Mouse (Mus musculus): ENCODE data around the gene Sv2b. TPM values are rescaled to one million over a fixed set of nuclear protein-coding genes. Genes with fewer than 3 reads are reported as not detected.

The Sv2b gene
- polyA plus RNA-seq, 1 experiment, result 0.29 TPM

- TF ChIP-seq REST (IDR thresholded peaks at IDR 0.05; ENCODE audit: insufficient read depth, insufficient read length), result no peak
- no peak for TF ChIP-seq TCF12 (IDR thresholded peaks at IDR 0.05; ENCODE audit: insufficient read depth, poor library complexity, severe bottlenecking)
- no peak for TF ChIP-seq TCF3 (IDR thresholded peaks at IDR 0.05; ENCODE audit: insufficient read length, low read depth)
- no peak for TF ChIP-seq MAX (IDR thresholded peaks at IDR 0.05; ENCODE audit: low read depth)
- no peak for TF ChIP-seq POLR2AphosphoS2 (IDR thresholded peaks at IDR 0.05; ENCODE audit: insufficient read length, low read depth)
- H3K27me3 ChIP-seq (ENCODE audit: control insufficient read depth, insufficient read depth, insufficient read length), result no peaks in the 10 kb centered on the region
- no peak overlapping the region for H3K4me2 ChIP-seq (ENCODE audit: low read depth)
- H3ac ChIP-seq (ENCODE audit: control insufficient read depth, insufficient read length), result no peak overlapping the region
- H3K4me3 ChIP-seq, result no peak overlapping the region
- H3K36me3 ChIP-seq (ENCODE audit: control insufficient read depth, insufficient read depth), result no peaks in the 10 kb centered on the region
- no peaks in the 10 kb centered on the region for H3K79me2 ChIP-seq (ENCODE audit: control insufficient read depth, insufficient read depth)
Measured at GRCm38 (mm10) chr7:75282080-75282650, 26.9 kb downstream of the Sv2b start.

- no peak overlapping the region for H3K4me3 ChIP-seq
- H3ac ChIP-seq (ENCODE audit: control insufficient read depth, insufficient read length), result no peak overlapping the region
- H3K27me3 ChIP-seq (ENCODE audit: control insufficient read depth, insufficient read depth, insufficient read length), result no peaks in the 10 kb centered on the region
- H3K36me3 ChIP-seq (ENCODE audit: control insufficient read depth, insufficient read depth), result no peaks in the 10 kb centered on the region
- TF ChIP-seq POLR2AphosphoS2 (IDR thresholded peaks at IDR 0.05; ENCODE audit: insufficient read length, low read depth) (no peak), POLR2A (IDR thresholded peaks at IDR 0.05; ENCODE audit: insufficient read length, low read depth) (no peak), TCF3 (IDR thresholded peaks at IDR 0.05; ENCODE audit: insufficient read length, low read depth) (no peak), CEBPB (IDR thresholded peaks at IDR 0.05; ENCODE audit: insufficient read depth, poor library complexity, severe bottlenecking) (no peak), USF1 (IDR thresholded peaks at IDR 0.05; ENCODE audit: low read depth) (no peak), MYOG (IDR thresholded peaks at IDR 0.05; ENCODE audit: control insufficient read depth in 1 of 3, insufficient read depth in 1 of 3, insufficient read length in 2 of 3, low read depth in 2 of 3) (no peak), E2F4 (IDR thresholded peaks at IDR 0.05; ENCODE audit: insufficient read depth) (no peak)
- no peak overlapping the region for H3K4me2 ChIP-seq (ENCODE audit: low read depth)
- H3K79me2 ChIP-seq (ENCODE audit: control insufficient read depth, insufficient read depth), result no peaks in the 10 kb centered on the region
Measured at GRCm38 (mm10) chr7:75281106-75281505, 28.0 kb downstream of the Sv2b start.

- H3K36me3 ChIP-seq (ENCODE audit: control insufficient read depth, insufficient read depth), result no peaks in the 10 kb centered on the region
- H3K4me2 ChIP-seq (ENCODE audit: low read depth), result no peak overlapping the region
- H3K27me3 ChIP-seq (ENCODE audit: control insufficient read depth, insufficient read depth, insufficient read length), result no peaks in the 10 kb centered on the region
- TF ChIP-seq CEBPB (IDR thresholded peaks at IDR 0.05; ENCODE audit: insufficient read depth, poor library complexity, severe bottlenecking) (no peak), REST (IDR thresholded peaks at IDR 0.05; ENCODE audit: insufficient read depth, insufficient read length) (no peak), MAX (IDR thresholded peaks at IDR 0.05; ENCODE audit: low read depth) (no peak), TCF12 (IDR thresholded peaks at IDR 0.05; ENCODE audit: insufficient read depth, poor library complexity, severe bottlenecking) (no peak), MYOD1 (IDR thresholded peaks at IDR 0.05; ENCODE audit: control insufficient read depth in 1 of 3, insufficient read length in 2 of 3, low read depth in 2 of 3) (no peak)
- no peak overlapping the region for H3K4me3 ChIP-seq
- H3ac ChIP-seq (ENCODE audit: control insufficient read depth, insufficient read length), result no peak overlapping the region
- H3K79me2 ChIP-seq (ENCODE audit: control insufficient read depth, insufficient read depth), result no peaks in the 10 kb centered on the region
Measured at GRCm38 (mm10) chr7:75277847-75278246, 31.2 kb downstream of the Sv2b start.

GRCm38 (mm10) chr7:75276739-75277138, 32.3 kb downstream of the Sv2b start:
- H3K4me2 ChIP-seq (ENCODE audit: low read depth), result no peak overlapping the region
- no peaks in the 10 kb centered on the region for H3K79me2 ChIP-seq (ENCODE audit: control insufficient read depth, insufficient read depth)

GRCm38 (mm10) chr7:75274518-75274917, 34.5 kb downstream of the Sv2b start:
- H3K4me3 ChIP-seq, result no peak overlapping the region
- no peak overlapping the region for H3K4me2 ChIP-seq (ENCODE audit: low read depth)
- no peak overlapping the region for H3ac ChIP-seq (ENCODE audit: control insufficient read depth, insufficient read length)
- H3K36me3 ChIP-seq (ENCODE audit: control insufficient read depth, insufficient read depth), result no peaks in the 10 kb centered on the region
- no peak for TF ChIP-seq MAX (IDR thresholded peaks at IDR 0.05; ENCODE audit: low read depth)
- no peak for TF ChIP-seq POLR2AphosphoS2 (IDR thresholded peaks at IDR 0.05; ENCODE audit: insufficient read length, low read depth)
- TF ChIP-seq SRF (IDR thresholded peaks at IDR 0.05; ENCODE audit: control insufficient read depth, insufficient read length, low read depth), result no peak
- H3K79me2 ChIP-seq (ENCODE audit: control insufficient read depth, insufficient read depth), result no peaks in the 10 kb centered on the region
- H3K27me3 ChIP-seq (ENCODE audit: control insufficient read depth, insufficient read depth, insufficient read length), result no peaks in the 10 kb centered on the region

More at GRCm38 (mm10) chr7:75276739-75277138, 32.3 kb downstream of the Sv2b start:
- Histone ChIP-seq H3K36me3 (ENCODE audit: control insufficient read depth, insufficient read depth) (no peaks in the 10 kb centered on the region), H3K27me3 (ENCODE audit: control insufficient read depth, insufficient read depth, insufficient read length) (no peaks in the 10 kb centered on the region), H3K4me3 (no peak overlapping the region), H3ac (ENCODE audit: control insufficient read depth, insufficient read length) (no peak overlapping the region)
- TF ChIP-seq POLR2AphosphoS2 (IDR thresholded peaks at IDR 0.05; ENCODE audit: insufficient read length, low read depth) (no peak), REST (IDR thresholded peaks at IDR 0.05; ENCODE audit: insufficient read depth, insufficient read length) (no peak), MAX (IDR thresholded peaks at IDR 0.05; ENCODE audit: low read depth) (no peak), MYOG (IDR thresholded peaks at IDR 0.05; ENCODE audit: control insufficient read depth in 1 of 3, insufficient read depth in 1 of 3, insufficient read length in 2 of 3, low read depth in 2 of 3) (no peak), SRF (IDR thresholded peaks at IDR 0.05; ENCODE audit: control insufficient read depth, insufficient read length, low read depth) (no peak), TCF3 (IDR thresholded peaks at IDR 0.05; ENCODE audit: insufficient read length, low read depth) (no peak)

- Histone ChIP-seq H3K27me3 (ENCODE audit: control insufficient read depth, insufficient read depth, insufficient read length) (no peaks in the 10 kb centered on the region), H3K4me3 (no peak overlapping the region), H3K36me3 (ENCODE audit: control insufficient read depth, insufficient read depth) (no peaks in the 10 kb centered on the region), H3ac (ENCODE audit: control insufficient read depth, insufficient read length) (no peak overlapping the region), H3K79me2 (ENCODE audit: control insufficient read depth, insufficient read depth) (no peaks in the 10 kb centered on the region), H3K4me2 (ENCODE audit: low read depth) (no peak overlapping the region)
- no peak for TF ChIP-seq TCF12 (IDR thresholded peaks at IDR 0.05; ENCODE audit: insufficient read depth, poor library complexity, severe bottlenecking)
- TF ChIP-seq E2F4 (IDR thresholded peaks at IDR 0.05; ENCODE audit: insufficient read depth), result no peak
- no peak for TF ChIP-seq MYOG (IDR thresholded peaks at IDR 0.05; ENCODE audit: control insufficient read depth in 1 of 3, insufficient read depth in 1 of 3, insufficient read length in 2 of 3, low read depth in 2 of 3)
- TF ChIP-seq MYOD1 (IDR thresholded peaks at IDR 0.05; ENCODE audit: control insufficient read depth in 1 of 3, insufficient read length in 2 of 3, low read depth in 2 of 3), result no peak
- no peak for TF ChIP-seq MAX (IDR thresholded peaks at IDR 0.05; ENCODE audit: low read depth)
- no peak for TF ChIP-seq USF1 (IDR thresholded peaks at IDR 0.05; ENCODE audit: low read depth)
- no peak for TF ChIP-seq SRF (IDR thresholded peaks at IDR 0.05; ENCODE audit: control insufficient read depth, insufficient read length, low read depth)
- TF ChIP-seq CEBPB (IDR thresholded peaks at IDR 0.05; ENCODE audit: insufficient read depth, poor library complexity, severe bottlenecking), result no peak
- TF ChIP-seq POLR2AphosphoS2 (IDR thresholded peaks at IDR 0.05; ENCODE audit: insufficient read length, low read depth), result no peak
Measured at GRCm38 (mm10) chr7:75273633-75274032, 35.4 kb downstream of the Sv2b start.
